Mouse (Mus musculus) activated CD4-positive, CD25-positive, alpha-beta regulatory T cell (primary cell): ENCODE data around the gene Itgb6. TPM values are rescaled to one million over a fixed set of nuclear protein-coding genes. Genes with fewer than 3 reads are reported as not detected.

Experiments
- polyA plus RNA-seq, 2 experiments: library from polyadenylated mRNA; unstranded; fragments of 100-300 nt; shearing (Covaris generic); gene quantifications; one replicate each; pipeline ENCODE4 v1.2.1; 2017

Itgb6 gene
- polyA plus RNA-seq: under 1 TPM in 1 of 2 experiments, not detected in 1; 0.41 TPM

DNA sequence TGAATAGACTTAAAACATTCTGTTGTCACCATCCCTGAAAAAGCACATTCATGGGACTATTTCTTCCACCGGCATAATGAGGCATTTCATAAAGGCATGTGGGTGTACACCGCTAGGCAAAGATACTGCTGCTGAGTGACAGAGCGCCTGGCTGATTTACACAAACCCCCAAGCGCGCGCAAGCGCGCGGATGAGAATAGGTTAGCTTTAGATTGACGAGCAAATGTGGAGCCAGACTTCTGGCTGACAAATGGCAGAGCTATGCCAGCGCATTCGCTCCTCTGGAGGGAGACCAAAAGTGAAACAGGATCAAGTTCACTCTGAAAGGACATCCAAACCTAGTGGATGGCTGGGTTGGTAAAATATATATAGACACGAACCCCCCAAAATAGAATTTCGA, at the start of gene Itgb6:
Gene Itgb6 (minus strand): TSS at position 130 of the 400 bp plus-strand sequence.

DNA sequence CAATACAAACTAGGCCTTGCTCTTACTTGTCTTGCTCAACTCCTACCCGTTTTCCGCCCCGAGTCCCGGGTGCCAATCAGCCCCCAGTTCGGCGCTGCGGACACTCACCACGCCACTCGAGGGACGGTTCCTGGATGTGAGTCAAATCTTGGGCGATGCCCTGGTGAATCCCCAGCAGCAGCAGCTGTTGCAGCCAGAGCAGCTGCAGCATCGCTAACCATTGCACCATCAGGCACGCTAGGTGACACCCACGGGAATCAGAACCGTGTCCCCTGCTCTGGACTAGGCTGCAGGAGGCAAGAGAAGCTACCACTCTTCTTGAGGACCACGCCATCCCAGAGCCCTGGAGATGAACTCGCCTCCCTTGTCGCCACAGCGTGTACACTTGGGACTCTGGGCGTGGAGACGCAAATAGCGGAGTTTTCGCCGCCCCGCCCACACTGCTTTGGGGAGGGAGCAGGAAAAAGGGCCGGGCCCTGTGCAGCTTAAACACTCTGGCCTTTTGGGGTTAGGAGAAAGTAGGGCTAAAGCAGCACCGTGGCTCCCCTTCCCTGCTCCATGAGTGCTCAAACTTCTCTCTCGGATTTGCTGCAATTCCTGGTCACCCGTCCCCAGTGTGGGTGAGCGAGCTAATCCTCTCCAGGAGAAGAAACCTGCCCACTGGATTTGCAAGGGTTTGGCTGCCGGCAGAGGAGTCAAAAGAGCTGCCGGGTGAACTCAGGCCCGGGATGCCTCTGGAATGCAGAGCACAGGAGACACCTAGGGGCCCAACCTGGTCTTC, 169.4 kb downstream of the Itgb6 start, which contains the start of gene Pla2r1:
Gene Pla2r1 (minus strand): TSS at position 407 of the 781 bp plus-strand sequence.

Other genes with a start within 250 kb of the Itgb6 start
- under 1 TPM in 1 of 2 experiments, not detected in 1; 0.57 TPM for gene Pla2r1, start 169.3 kb downstream of the Itgb6 start, polyA plus RNA-seq
- gene Rbms1, start 240.5 kb upstream of the Itgb6 start, polyA plus RNA-seq: 100 to 1,000 TPM; 164 to 223 TPM